Mouse (Mus musculus): Measurements from ENCODE around the gene Gm10642.

Gene Gm10642

DNA sequence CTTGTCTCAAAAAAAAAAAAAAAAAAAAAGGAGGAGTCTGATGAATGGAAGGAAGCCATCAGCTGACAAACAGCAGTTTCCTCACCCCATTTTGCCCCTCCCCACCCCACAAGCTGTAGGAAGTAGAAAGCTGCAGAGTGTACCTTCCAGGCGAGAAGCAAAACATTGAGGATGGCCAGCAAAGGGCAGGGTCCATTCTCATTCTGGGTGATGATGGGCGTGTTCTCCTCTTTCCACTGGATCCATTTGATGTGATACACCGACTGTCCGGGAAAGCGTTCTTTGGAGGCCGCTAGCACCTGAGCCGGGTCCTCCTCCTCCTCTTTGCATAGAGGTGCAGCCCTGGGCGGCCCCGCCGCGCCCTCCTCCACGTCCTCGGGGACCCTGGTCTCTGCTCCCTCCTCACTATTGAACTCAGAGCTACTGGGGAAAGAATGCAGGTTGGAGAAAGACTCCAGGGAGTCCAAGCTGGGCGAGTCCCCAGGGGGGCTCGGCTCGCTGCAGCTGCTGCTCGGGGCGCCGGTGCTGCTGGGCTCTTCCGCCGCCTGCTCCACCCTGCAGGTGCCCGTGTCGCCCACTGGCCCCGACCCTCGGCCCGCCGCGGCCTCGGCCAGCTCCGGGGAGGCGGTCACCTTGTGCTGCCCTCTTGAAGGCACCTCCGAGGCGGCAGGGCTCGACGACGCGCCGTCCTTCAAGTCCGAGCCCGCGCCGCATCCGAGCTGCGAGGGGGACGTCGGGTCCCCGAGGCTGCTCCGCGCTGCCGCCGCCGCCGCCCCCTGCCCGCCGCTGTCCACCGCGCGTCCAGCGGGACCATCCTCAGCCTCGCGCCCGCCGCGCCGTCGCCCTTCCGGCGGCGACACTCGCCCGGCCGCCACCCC, at the start of gene Gm10642:
Gene Gm10642, plus strand, starts transcription at position 122 of the 878 bp plus-strand sequence.
- peak; percentile 77 for DNase-seq

DNA sequence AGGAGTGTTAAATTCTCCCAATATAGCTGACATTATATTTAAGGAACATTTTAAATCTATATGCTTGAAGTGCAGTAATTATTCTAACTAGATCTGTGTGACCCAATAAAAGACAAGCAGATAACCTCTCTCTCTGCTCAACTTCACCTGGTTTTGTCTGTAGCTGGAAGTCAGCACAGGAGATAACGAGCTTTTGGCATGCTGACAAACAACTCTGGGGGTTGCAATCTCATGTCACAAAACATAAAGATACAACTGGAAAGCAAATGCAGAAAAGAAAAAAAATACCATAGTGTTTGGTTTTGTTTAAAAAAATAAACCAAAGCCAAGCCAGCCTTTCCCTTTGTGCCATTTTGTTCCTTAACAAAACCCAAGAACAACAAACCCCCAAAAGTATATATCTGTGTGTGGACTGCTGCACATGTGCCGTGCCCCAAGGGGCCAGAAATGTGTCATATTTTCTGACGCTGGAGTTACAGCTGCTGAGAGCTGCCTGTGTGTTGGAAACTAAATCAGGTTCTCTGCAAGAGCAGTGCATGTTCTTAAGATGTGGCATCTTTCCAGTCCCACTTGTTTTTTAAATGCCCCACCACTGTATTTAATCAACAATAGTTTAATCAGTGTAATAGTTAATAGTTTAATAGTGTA, 44.9 kb upstream of the Gm10642 start:
- DNase-seq: no peak

DNA sequence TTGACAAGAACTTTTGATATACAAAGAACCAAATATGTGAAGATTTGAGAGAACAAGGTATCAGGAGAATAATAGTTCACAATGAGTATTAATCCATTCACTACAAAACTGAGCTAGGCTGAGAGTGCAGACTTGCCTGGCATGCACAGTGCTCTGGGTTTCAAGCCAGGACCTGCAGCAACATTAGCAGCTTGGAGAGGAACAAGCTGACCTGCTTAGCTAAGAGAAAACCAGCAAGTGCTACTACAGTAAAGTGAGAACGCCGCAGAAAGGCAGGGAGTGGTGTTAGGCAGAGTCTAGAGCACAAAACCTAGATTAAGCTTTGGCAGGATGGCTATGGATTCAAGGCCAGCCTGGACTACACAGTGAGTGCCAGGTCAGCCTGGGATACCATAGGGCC, 26.3 kb upstream of the Gm10642 start:
- no peak for DNase-seq

DNA sequence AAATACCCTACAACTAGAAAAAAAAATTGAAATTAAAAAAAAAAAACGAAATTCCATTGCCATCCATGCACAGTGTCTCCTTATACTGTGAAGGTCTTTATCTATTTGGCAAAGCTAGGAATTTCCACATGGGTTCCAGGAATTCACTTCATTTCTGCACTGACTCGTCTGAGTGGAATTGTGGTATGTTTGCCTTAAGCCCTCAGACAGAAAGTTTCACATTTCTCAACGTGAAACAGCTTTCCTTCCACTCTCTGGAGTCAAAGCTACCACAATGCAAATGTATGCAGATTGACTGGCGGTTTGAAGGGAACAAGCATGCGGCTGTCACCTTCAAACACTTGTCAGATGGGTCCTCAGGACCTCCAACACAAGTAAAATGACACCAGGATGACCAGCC, 24.4 kb upstream of the Gm10642 start:
- no peak for DNase-seq

DNA sequence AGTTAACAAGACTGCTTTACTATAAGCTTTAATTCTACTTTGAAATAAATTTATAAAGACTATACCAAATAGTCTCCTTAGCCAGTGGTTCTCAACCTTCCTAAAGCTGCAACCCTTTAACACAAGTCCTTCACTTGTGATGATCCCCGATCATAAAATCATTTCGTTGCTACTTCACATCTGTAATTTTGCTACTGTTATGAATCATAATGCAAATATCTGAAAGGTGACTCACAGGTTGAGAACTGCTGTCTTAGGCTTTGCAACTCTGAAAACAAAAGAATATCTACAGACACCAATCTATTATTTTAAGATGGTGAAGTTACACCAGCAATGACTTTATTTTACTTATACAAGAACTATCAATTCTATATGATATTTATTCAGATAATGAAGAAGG, 19.3 kb upstream of the Gm10642 start:
- no peak for DNase-seq

DNA sequence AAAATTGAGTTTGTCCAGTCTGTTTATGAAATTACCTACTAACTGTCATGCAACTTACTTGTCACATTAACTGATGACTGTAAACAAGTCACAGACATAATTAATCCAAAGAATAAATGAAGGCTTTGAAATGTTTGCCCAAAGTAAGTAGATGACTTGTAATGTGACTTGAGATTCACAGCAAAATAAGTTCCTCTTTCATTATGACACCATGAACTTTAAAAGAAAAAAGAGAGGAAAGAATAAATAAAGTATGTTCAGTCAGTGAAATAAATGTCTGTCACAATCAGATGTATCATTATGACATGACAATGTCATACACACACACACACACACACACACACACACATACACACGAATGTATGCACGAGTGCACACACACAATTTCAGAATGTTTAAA, 5.8 kb upstream of the Gm10642 start:
- no peak for DNase-seq

DNA sequence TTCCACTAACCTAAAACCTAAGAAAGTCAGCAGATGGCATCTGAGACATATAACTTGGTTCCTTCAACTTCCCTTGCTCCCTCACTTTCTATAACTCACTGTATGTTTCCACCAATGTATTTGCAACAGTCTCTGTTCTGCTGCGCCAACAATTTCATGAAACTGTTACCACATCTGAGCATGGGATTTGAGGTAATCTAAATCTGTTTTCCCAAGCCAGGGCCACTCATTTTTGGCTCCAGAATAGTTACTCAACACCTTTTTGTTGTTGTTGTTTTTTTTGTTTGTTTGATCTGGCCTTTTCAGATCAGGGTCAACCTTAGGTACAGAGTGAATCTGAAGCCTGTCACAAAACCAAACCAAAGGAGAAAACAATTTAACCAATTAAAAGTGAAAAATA, 5.1 kb upstream of the Gm10642 start:
- DNase-seq: no peak

DNA sequence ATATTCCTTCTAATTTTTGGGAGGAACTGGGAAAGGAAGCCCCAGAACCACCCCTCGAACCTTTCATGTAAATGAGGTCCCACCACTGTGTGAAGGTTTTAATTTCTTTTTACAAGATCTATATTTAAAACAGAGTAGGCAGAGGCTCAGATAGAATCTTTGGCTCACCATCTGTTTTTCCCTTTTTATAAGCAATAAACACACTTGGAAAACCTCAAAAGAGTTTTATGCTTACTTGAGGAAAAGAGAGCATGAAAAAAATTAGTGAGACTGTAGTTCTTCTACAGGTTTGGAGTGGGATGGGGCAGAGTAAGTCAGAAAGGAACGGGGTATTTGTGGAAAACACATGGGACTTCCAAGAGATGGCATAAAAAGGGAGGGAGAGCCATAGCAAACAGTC, 3.8 kb upstream of the Gm10642 start:
- DNase-seq: no peak

DNA sequence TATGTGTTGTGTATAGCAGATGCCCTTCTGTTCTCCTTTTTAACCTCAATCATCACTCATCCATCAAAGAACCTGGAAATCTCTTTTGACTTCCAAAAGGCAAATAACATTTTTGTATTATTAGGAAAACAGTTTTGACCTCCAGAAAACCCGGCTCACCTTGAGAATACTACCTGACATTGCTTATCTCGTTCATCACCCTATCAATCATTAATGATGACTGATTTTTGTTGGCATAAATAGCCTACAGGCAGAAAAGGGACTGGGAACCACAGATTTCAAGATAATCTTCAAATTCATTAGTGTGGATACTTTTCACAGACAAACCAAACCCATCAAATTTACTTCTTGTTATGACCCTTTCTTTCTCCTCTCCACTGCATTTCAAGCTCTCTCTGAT, 2.2 kb upstream of the Gm10642 start:
- DNase-seq: no peak

DNA sequence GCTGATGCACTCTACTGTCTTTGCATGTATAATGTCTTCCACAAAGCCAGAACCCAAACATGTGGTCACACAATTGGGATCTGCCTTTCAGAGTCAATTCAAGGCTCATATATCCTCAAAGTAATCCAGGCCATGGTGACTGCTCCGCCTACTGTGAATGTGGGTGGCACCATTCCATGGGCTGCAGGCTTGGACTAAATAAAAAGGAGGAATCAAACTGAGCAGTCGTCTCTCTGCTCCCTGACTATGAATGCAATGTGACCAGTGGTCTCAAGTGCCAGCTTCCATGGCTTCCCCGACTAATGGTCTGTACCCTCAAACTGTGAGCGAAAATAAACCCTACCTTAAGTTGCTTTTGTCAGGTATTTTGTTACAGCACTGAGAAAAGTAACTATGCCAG, 1.6 kb upstream of the Gm10642 start:
- DNase-seq: no peak

DNA sequence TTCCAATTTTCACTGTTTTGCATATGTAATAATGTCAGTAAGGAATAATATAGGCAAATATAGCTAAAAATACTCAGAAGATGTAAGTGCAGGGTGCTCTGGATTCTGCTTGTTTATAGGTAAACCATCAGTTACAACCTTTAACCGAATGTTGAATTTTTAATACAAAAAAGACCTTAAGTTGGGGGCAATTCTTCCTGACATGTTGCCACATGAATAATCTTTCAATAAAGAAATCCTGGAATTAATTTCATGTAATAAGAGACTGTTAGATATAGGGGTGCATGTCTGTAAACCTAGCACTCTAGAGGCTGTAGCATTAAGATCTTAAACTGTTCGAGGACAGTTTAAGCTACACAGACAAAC, 304 bp upstream of the Gm10642 start:
- no peak for DNase-seq

DNA sequence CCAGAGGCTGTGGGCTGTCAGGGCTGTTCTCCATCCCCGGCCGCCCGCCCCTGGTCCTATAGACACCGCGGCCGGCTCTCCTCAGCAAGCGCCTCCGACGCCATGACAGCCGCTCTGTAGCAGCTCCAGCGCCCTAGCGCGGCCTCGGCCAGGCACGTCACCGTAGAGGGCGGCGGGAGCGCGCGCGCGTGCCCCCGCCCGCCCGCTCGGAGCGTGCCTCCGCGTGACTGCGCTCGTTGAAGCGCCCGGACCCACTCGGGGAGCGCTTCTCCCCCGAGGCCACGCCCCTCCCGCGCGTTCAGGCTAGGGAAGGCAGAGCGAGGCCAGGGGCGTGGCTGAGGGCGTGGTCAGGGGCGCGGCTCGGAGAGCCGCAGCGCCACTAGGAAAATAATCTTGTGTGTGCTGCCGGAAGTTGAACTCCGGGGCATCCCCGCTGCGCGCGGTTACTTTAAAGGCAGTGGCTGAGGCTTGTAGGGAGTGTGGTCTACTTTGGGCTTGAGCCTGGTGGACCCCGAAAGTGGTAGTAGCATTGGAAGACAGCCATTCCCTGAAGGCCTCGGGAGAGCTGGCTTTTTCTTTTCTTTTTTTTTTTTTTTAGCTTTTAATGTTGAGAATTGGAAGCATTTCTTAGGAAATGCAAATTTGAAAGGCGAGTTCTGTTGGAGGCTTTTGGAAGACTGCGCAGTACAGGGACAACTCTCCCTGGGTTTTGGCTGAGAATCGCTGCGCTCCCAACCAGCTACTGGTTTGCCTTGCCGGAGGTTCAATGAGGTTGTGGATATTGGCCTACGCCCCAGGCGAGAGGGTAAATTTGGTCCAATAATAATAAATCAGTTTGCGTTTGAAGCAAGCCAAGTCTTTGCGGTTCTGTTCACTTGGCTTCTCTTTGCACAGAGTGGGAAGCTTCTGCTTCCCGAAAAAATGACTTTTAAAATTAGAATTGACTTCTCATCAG, 1.2 kb downstream of the Gm10642 start, which contains the start of gene Mindy2:
Gene Mindy2, minus strand, starts transcription at position 162 of the 955 bp plus-strand sequence.
- peak; percentile 96 for DNase-seq

DNA sequence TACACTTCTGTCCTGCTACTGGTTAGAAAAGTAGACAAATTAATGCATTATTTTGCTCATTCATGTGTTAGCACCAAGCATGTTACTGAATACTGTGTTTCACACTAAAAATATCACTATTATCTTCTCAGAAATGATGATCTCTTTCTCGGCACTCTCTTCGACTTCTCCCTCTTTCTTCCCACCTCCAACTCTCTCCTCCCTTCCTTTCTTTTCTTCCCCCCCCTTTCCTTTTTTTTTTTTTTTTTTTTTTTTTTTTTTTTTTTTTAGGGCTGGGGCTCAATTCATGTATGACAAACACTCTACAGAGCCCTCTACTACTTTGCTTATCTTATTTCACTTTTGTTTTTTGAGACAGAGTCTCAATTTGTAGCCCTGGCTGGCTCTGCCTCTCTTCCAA, 2.2 kb downstream of the Gm10642 start:
- DNase-seq: no peak

DNA sequence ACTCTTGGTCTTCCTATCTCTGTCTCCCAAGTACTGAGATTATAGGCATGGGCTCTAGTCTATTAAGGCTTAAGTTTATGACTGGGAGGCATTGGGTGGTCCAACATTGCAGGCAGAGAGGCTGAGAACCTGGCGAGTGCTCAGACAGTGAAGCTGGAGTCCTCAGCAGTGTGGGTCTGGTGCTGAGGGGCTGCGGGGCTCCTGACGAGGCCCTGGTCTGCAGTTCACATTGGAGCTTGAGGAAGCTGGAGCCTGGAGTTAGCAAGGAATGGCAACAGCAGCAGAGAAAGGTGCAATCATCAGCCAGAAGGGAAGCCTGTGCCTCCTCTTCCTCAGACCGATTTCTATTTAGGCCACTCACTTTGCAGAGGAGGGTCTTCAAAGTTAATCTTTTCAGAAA, 8.8 kb downstream of the Gm10642 start:
- DNase-seq: no peak

DNA sequence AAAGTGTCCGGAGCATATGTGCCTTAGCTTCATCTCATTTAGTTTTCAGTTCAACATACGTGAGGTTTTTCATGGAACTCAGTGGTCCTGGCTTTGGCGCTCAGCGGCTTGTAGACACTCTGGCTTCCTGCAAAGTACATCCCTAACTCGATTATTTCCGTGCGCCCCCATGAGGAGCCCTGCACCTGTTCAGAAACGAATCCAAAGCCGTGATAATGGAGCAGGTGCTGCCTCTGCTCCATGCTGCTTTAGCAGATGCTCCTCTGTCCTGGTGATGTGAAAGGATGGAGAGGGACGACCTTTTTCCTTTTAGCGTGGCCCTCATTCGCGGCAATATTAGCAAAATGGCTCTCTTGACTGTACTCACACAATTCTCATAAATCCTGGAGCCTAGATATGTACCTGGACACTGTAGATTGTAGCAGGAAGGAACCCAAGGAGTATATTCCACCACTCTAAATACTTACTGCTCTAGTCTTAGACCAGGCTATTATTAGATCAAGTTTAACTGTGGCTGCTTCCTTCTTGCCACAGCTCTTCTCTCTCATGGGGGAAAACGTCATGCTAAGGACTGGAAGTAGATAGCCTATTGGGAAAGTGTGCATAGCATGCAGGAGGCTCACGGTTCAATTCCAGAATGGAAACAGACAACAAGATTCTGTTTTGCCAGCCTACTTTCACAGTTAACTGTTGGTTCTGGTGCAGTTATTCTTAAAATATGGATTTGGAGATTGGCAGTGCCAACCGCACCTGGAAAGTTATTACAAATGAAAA, 9.5 kb downstream of the Gm10642 start:
- DNase-seq: no peak

DNA sequence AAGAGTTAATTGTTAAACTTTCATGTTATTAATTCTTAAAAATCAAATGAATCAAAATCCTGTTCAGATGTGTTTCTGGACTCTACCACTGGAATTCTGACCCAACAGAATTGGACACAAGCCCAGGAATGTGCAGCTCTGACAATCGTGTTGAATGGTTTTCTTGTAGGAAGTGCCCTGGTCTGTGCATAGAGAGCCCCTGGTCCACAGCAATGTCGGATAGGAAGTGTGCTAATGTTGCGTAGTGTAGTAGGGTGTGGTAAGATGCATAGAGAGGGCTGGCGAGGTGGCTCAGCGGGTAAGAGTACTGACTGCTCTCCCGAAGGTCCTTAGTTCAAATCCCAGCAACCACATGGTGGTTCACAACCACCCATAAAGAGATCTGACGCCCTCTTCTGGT, 10.8 kb downstream of the Gm10642 start:
- DNase-seq: peak; percentile 40

DNA sequence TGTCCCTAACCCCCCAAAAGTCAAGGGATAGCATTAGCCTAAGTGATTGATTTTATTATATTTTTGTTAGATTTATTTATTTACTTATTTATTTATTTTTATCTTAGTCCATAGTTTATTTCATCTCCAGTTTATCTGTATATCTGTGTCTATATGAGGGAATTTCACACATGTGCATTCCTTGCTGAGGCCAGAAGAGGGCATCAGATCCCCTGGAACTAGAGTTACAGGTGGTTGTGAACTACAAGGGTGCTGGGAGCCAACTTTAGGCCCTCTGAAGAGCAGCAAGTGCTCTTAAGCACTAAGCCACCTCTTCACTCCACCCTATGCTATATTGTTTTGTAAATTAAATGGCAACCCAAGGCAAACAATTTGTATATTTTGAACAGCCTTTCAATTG, 12.0 kb downstream of the Gm10642 start:
- no peak for DNase-seq

DNA sequence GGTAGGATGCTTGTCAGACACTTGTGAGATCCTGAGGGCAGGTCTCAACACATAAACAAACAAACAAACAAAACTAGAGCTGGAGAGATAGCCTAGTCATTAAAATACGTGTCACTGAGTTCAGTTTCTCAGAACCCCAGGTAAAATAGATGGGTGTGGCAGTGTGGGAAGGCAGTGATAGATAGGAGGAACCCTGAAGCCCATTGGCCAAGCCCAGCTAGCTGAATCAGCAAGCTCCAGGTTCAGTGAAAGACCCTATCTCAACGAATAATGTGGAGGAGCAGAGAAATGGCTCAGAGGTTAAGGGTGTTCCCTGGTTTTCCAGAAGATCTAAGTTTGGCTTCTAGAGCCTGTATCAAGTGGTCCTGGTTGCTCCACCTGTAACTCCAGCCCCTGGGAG, 13.1 kb downstream of the Gm10642 start:
- DNase-seq: no peak

DNA sequence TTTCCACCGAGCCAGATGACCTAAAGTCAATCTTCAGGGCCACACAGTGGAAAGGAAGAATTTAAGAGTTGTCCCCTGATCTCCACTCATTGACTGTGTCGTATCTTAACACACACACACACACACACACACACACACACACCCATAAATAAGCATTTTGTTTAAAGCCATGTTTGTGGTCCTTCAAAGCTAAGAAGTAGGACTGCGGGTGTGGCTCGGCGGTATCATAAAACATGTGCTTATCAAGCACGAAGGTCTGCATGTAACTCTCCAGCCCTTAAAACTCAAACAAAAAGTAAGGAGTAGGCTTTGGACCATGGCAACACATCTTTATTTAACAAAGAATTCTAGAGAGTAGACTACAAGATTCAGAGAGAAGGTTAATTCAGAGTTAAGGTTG, 14.3 kb downstream of the Gm10642 start:
- no peak for DNase-seq

DNA sequence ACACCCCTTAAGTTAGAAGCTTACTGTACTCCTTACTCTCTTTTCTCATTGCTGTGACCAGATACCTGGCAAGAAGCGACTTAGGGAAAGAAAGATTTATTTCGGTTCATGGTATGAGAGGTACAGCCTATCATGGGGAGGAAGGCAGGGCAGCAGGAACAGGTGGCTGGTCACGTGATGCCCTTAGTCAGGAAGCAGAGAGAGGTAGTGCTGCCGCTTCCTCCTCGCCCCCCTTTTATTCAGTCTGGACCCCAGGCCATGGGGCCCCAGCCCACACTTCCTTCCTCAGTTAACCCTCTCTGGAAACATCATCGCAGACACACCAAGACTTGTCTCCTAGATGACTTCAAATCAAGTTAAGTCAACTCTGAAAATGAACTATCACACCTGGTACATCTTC, 15.2 kb downstream of the Gm10642 start:
- DNase-seq: no peak

DNA sequence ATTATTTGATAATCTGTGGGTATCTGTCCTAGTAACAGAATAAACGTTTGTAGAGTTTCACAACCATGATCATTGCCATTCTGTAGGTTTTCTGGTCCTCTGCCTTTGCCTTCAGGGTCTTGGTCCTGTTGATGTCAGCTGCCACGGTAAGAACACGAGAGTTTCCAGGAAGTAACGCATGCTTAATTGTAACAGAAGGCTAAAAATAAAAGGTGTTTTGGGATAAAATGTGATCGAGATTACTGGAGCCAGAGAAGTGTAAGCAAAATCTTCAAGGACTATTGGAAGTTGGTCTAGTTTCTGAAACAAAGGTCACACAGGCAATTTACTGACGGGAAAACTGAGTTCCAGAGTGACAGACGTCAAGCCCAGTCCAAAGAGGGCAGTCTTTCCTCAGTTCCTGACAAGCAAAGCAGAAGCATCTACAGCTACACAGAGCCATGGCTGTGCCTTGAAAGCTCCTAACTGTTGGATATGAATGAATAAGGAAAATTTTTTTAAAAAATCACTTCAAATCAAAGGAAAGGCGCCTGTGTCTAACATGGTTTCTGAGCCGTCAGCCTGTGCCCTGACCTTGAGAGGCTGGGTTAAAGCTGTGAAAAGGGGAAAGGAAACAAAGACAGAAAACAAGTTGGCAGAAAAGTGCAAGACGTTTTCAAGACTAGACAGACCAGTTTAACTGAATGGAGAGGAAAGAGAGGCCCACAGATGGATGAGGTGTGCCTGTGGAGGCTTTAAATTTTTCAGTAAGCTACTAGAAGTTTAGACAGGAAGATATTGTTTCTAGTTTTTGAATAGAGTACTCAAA, 15.9 kb downstream of the Gm10642 start:
- DNase-seq: peak; percentile 31

DNA sequence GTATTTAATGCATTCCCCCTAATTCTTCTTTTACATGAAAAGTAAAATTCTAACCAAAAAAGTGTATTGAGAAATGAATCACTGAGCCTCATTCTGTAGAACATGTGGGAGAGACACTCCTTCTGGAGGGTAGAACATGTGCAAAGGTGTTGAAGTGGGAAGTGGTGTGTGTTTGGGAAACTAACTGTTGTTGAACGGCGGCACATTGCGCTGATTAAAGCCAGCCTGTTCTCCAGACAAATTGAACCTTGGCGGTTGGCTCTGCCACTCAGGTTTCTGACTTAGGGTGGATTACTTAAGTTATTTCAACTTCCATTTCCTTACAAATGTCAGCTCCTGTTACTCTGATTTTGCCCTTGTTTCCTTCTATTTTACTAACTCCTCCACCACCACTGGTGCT, 17.6 kb downstream of the Gm10642 start:
- no peak for DNase-seq
